Mouse (Mus musculus) layer of hippocampus, adult 11-12 months (tissue): ENCODE results near the gene Olfr1084.
"Not testable (repeated sequence)": the region's sequence is repeated elsewhere in the genome, so short reads cannot be mapped to it uniquely, and the experiment has no call there.

Experiments used
- DNase-seq: peaks from one replicate; pipeline ENCODE4 v3.0.0; 2022; ENCODE audit warnings: low spot score

The Olfr1084 gene

DNA sequence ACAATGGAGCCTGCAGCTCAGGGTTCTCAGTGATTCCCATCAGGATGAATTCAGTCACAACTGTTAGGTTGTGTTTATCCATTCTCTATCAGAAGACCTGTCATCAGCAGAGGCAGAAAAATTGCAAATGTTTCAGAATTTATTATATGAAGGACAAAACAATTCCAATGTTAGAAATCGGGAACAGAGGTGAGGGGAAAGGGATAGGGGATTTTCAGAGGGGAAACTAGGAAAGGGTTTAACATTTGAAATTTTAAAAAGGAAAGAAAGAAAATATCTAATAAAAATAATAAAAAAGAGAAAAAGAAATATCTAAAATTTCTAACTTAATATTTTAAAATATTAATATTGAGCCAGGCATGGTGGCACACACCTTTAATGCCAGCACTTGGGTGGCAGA lies at the start of gene Olfr1084:
Olfr1084 (minus strand) TSS at position 101 of the 400 bp plus-strand sequence.
- not testable (repeated sequence) for DNase-seq

GRCm38 (mm10) chr2:86679992-86680391 lies 40.5 kb upstream of the Olfr1084 start, which contains the start of gene Olfr1086:
Gene Olfr1086, minus strand, starts transcription at chr2:86680092.
- DNase-seq, result no peak

DNA sequence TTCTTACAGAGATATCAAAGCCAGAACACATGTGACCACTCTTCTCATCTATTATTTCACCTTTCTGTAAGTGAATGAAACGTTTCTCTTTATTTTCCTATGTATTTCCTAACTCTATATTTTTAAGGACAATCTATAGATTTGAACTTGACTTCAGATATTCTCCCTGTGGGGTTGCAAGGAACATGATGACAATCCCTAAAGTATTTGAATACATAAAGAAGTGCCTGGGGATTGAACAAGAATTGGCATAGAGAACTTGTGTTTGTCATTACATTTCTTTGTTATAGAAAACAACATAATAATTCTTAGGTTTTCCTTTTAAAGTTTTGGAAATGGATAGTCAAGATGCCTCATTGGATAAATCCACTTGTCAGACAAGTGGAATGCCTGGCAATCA lies 22.4 kb upstream of the Olfr1084 start, which contains the start of gene Olfr1085:
Olfr1085 (minus strand) TSS at position 101 of the 400 bp plus-strand sequence.
- DNase-seq, result no peak

DNA sequence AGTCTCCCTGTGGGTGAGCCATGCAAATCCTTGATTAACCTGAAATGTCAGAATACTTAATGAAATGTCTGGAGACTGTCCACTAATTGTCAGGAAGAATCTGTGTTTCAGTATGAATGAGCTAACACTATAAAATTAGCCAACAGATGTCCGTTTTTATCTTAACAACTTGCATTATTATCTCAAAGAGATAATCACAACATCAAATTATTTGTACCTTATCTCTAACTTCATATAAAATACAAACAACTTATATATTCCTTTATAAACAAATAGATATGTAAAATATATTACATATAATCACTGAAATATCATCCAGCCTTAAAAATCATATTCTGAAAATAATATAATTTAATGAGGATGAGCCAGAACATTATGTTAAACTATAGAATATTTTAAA lies 40.7 kb downstream of the Olfr1084 start, which contains the start of gene Olfr1082:
Olfr1082 (minus strand) TSS at position 101 of the 400 bp plus-strand sequence.
- DNase-seq, result not testable (repeated sequence)
